Mouse (Mus musculus) B cell, adult 2 months (primary cell): ENCODE data around the gene Gm2163.
"Not testable (repeated sequence)": the region's sequence is repeated elsewhere in the genome, so short reads cannot be mapped to it uniquely, and the experiment has no call there.

Experiments used
- DNase-seq, 2 experiments: peaks; one replicate each; pipeline ENCODE4 v3.0.0; 2022

Gm2163 gene

GRCm38 (mm10) chr4:42466452-42466851, at the start of gene Gm2163:
TSS of gene Gm2163 (plus strand) at chr4:42466752.
- DNase-seq: not testable (repeated sequence)

DNA sequence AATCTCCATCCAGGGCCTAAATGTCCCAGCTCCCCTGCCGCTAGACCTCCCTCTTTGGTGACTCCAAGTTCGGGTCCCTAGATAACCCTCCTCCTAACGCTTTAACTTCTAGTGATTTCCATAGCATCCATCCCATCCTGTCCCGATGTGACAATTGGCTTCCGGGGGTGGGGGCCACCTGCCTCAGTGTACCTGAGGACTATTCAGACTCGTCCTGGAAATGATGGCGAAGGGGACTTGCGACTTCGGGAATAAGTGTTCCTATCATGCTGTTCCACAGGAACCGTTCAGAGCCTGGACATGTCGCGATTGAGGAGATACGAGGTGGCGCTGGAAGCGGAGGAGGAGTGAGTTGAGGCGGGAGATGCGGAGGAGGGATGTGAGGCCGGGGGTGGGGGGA, 27.5 kb upstream of the Gm2163 start, which contains the start of gene Gm21586:
Gene Gm21586 (plus strand): TSS at position 301 of the 400 bp plus-strand sequence.
- DNase-seq: not testable (repeated sequence)

- DNase-seq: not testable (repeated sequence)
Observed at GRCm38 (mm10) chr4:42528075-42528474, 61.5 kb downstream of the Gm2163 start, which contains the start of gene Fam205a2. TSS of gene Fam205a2 (minus strand) at chr4:42528175.

DNA sequence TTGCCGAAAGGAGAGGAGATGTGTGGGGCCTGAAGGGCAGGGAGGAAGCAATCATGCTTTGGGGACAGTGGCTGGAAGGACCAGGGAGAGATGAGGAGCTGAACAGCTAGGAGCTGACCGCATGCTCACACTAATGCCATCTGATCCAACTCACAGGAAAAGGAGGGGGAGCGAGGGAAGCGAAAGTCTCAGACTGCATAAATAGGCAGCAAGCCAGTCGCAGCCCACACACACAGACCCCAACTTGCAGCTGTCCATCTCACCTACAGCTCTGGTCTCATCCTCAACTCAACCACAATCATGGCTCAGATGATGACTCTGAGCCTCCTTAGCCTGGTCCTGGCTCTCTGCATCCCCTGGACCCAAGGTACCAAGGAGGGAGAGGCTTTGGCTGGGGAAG, 145.3 kb downstream of the Gm2163 start, which contains the start of gene Gm10591:
Gene Gm10591 (plus strand): TSS at position 301 of the 400 bp plus-strand sequence.
- DNase-seq: not testable (repeated sequence)

DNA sequence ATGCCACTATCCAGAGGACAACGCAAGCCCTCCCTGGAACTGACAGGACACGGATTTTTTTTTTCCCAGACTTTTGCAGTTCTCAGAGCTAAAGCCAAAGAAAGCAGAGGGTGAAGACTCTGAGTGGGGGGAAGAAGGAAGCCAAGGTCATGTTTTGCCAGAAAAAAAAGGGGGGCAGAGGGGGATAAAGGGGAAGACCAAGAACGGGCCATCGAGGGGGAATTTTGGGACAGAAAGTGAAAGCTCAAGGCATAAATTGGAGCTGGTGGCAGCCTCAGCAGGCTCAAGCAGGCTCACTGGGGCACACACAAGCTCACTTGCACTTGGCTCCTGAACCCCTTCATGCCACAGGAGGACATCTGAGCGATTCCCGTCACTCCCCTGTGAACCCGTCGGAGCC, 162.9 kb downstream of the Gm2163 start, which contains the start of gene Gm2564:
Gene Gm2564 (plus strand): TSS at position 301 of the 400 bp plus-strand sequence.
- DNase-seq: not testable (repeated sequence)
